Mouse (Mus musculus): Measurements from ENCODE around the gene Ntm. TPM values are rescaled to one million over a fixed set of nuclear protein-coding genes. Genes with fewer than 3 reads are reported as not detected.

Ntm gene
- polyA plus RNA-seq, 1 experiment from 2014 or later = 39.7 TPM

GRCm38 (mm10) chr9:29209243-29209642 lies 753.7 kb downstream of the Ntm start:
- Histone ChIP-seq H3K4me2 (no peak overlapping the region), H3K27me3 (ENCODE audit: control insufficient read depth, insufficient read depth, low read length) (no peaks in the 10 kb centered on the region), H3K9ac (ENCODE audit: low read depth, low read length) (no peak overlapping the region), H3K4me3 (ENCODE audit: low read depth, low read length) (no peak overlapping the region), H3K9me3 (replicated peaks; ENCODE audit: control insufficient read depth, low read length) (no peaks in the 10 kb centered on the region), H3K4me1 (ENCODE audit: control insufficient read depth, insufficient read depth, low read length) (peaks cover 5% of the 10 kb centered on the region; the same call in 1 of the 2 replicates), H3K27ac (ENCODE audit: low read depth, low read length) (no peak overlapping the region), H3K36me3 (ENCODE audit: control insufficient read depth, insufficient read depth, low read length) (no peaks in the 10 kb centered on the region)
- ATAC-seq (replicated peaks; ENCODE audit: insufficient number of reproducible peaks, low FRiP score, low TSS enrichment) = no peak
- WGBS (ENCODE audit: insufficient replicate concordance) = 78% methylated on average over 2 of the region's 2 CpGs

DNA sequence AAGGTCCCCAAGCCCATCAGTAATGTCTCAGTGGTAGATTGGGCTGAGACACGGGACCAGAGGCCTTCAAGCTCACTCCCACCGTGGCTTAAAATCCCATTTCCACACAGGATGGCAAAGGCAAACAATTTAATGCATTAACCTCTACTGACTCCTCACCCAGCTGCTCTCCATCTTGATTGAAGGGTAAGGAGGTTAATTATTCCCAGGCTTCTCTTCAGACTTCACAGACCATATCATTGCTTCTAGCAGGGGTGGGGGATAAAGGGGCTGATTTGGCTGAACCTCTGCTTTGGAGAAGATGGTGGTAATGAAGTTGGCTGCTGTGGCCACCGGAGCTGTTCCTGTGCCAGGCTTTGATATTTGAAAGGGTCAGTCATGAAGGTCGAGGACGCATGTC lies 754.8 kb downstream of the Ntm start:
- Histone ChIP-seq H3K36me3 (ENCODE audit: control insufficient read depth, insufficient read depth, low read length) (no peaks in the 10 kb centered on the region), H3K9me3 (replicated peaks; ENCODE audit: control insufficient read depth, low read length) (no peaks in the 10 kb centered on the region), H3K4me1 (ENCODE audit: control insufficient read depth, insufficient read depth, low read length) (peaks cover 5% of the 10 kb centered on the region; the same call in 1 of the 2 replicates), H3K27me3 (ENCODE audit: control insufficient read depth, insufficient read depth, low read length) (no peaks in the 10 kb centered on the region), H3K27ac (ENCODE audit: low read depth, low read length) (no peak overlapping the region), H3K4me3 (ENCODE audit: low read depth, low read length) (no peak overlapping the region), H3K9ac (ENCODE audit: low read depth, low read length) (no peak overlapping the region), H3K4me2 (no peak overlapping the region)
- 74% methylated on average over 5 of the region's 5 CpGs for WGBS (ENCODE audit: insufficient replicate concordance)
- ATAC-seq (replicated peaks; ENCODE audit: insufficient number of reproducible peaks, low FRiP score, low TSS enrichment) = no peak

GRCm38 (mm10) chr9:29205680-29206079 lies 757.3 kb downstream of the Ntm start:
- no peaks in the 10 kb centered on the region for H3K27me3 ChIP-seq (ENCODE audit: control insufficient read depth, insufficient read depth, low read length)
- H3K9me3 ChIP-seq (replicated peaks; ENCODE audit: control insufficient read depth, low read length) = no peaks in the 10 kb centered on the region
- WGBS (ENCODE audit: insufficient replicate concordance) = 50% methylated on average over 4 of the region's 4 CpGs
- H3K4me3 ChIP-seq (ENCODE audit: low read depth, low read length) = no peak overlapping the region
- peaks cover 17% of the 10 kb centered on the region for H3K4me1 ChIP-seq (ENCODE audit: control insufficient read depth, insufficient read depth, low read length)
- no peaks in the 10 kb centered on the region for H3K36me3 ChIP-seq (ENCODE audit: control insufficient read depth, insufficient read depth, low read length)
- ATAC-seq (replicated peaks; ENCODE audit: insufficient number of reproducible peaks, low FRiP score, low TSS enrichment) = no peak
- no peak overlapping the region for H3K27ac ChIP-seq (ENCODE audit: low read depth, low read length)
- H3K9ac ChIP-seq (ENCODE audit: low read depth, low read length) = no peak overlapping the region
- no peak overlapping the region for H3K4me2 ChIP-seq

DNA sequence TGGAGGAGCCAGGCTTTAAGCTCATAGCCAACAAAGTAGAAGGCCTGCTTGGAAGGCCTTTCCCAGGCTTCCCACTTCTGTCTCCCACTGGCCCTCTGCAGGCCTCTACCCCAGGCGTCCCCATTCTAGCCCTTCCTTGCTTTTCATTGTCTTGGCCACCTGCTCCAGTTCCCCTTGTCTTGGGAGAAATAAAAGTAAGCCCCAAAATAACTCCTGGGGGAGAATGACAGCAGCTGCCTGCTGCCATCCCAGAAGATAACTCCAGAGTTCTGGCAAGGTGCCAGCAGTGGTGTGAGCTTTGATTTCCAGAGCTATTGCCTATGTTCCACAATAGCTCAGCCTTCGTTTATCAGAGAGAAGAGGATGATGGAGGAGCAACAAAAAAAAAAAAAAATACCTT lies 760.7 kb downstream of the Ntm start:
- H3K4me1 ChIP-seq (ENCODE audit: control insufficient read depth, insufficient read depth, low read length) = peaks cover 17% of the 10 kb centered on the region
- H3K36me3 ChIP-seq (ENCODE audit: control insufficient read depth, insufficient read depth, low read length) = no peaks in the 10 kb centered on the region
- H3K27ac ChIP-seq (ENCODE audit: low read depth, low read length) = 0 out of 2 replicates have a peak overlapping the region, but pooled peaks have one; percentile 18
- no peak overlapping the region for H3K9ac ChIP-seq (ENCODE audit: low read depth, low read length)
- H3K4me2 ChIP-seq = no peak overlapping the region
- H3K9me3 ChIP-seq (replicated peaks; ENCODE audit: control insufficient read depth, low read length) = no peaks in the 10 kb centered on the region
- no peaks in the 10 kb centered on the region for H3K27me3 ChIP-seq (ENCODE audit: control insufficient read depth, insufficient read depth, low read length)
- H3K4me3 ChIP-seq (ENCODE audit: low read depth, low read length) = no peak overlapping the region
- no peak for ATAC-seq (replicated peaks; ENCODE audit: insufficient number of reproducible peaks, low FRiP score, low TSS enrichment)
- 11% methylated on average over 2 of the region's 2 CpGs for WGBS (ENCODE audit: insufficient replicate concordance)

GRCm38 (mm10) chr9:29201163-29202053 lies 761.5 kb downstream of the Ntm start:
- Histone ChIP-seq H3K4me3 (ENCODE audit: low read depth, low read length) (no peak overlapping the region), H3K4me2 (no peak overlapping the region), H3K4me1 (ENCODE audit: control insufficient read depth, insufficient read depth, low read length) (peaks cover 17% of the 10 kb centered on the region), H3K27me3 (ENCODE audit: control insufficient read depth, insufficient read depth, low read length) (no peaks in the 10 kb centered on the region), H3K36me3 (ENCODE audit: control insufficient read depth, insufficient read depth, low read length) (no peaks in the 10 kb centered on the region), H3K27ac (ENCODE audit: low read depth, low read length) (0 out of 2 replicates have a peak overlapping the region, but pooled peaks have one; percentile 18), H3K9ac (ENCODE audit: low read depth, low read length) (no peak overlapping the region), H3K9me3 (replicated peaks; ENCODE audit: control insufficient read depth, low read length) (no peaks in the 10 kb centered on the region)
- WGBS (ENCODE audit: insufficient replicate concordance) = 60% methylated on average over 14 of the region's 14 CpGs
- ATAC-seq (replicated peaks; ENCODE audit: insufficient number of reproducible peaks, low FRiP score, low TSS enrichment) = no peak

DNA sequence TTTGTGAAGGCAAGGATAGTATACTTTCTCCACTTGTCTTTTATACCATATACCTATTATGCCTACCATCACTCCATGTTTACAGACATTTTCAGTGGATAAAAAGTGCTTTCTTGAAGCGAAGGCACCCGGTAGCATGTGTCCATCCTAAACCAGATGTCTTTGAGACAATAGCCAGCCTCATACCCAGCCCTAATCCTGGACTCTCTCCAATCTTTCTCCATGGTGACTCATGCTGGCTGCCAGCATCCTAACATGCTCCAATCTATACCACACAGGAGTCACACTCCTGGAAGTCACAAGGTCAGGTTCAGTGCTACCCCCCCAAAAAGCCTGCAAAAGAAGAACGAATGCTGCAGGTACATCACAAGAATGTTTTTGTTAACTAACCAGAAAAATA lies 765.9 kb downstream of the Ntm start:
- no peak overlapping the region for H3K4me2 ChIP-seq
- no peak for ATAC-seq (replicated peaks; ENCODE audit: insufficient number of reproducible peaks, low FRiP score, low TSS enrichment)
- 68% methylated on average over 3 of the region's 3 CpGs for WGBS (ENCODE audit: insufficient replicate concordance)

DNA sequence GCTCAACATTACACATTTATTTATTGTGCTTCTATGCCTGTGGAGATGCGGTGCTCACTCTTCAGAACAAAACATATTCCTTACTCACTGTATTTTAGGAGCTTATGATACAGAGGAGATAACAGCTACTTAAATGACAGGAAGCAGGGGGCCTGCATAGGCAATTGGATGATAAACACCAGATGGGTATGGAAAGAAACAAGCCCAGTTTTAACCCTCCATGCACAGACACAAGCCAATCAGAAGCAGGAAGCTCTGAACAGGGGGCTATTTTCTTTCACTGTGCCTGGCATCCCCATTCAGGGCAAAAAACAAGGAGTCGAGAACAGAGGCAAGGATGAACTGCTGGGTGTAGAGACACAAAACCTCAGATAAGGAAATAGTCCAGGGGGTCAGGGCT lies 768.7 kb downstream of the Ntm start:
- Histone ChIP-seq H3K4me1 (ENCODE audit: control insufficient read depth, insufficient read depth, low read length) (peaks cover 3% of the 10 kb centered on the region; the same call in 1 of the 2 replicates), H3K27me3 (ENCODE audit: control insufficient read depth, insufficient read depth, low read length) (no peaks in the 10 kb centered on the region), H3K4me3 (ENCODE audit: low read depth, low read length) (no peak overlapping the region), H3K4me2 (no peak overlapping the region), H3K9ac (ENCODE audit: low read depth, low read length) (no peak overlapping the region), H3K9me3 (replicated peaks; ENCODE audit: control insufficient read depth, low read length) (no peaks in the 10 kb centered on the region), H3K27ac (ENCODE audit: low read depth, low read length) (no peak overlapping the region), H3K36me3 (ENCODE audit: control insufficient read depth, insufficient read depth, low read length) (no peaks in the 10 kb centered on the region)
- ATAC-seq (replicated peaks; ENCODE audit: insufficient number of reproducible peaks, low FRiP score, low TSS enrichment) = no peak
- WGBS (ENCODE audit: insufficient replicate concordance) = 36% methylated on average over 2 of the region's 2 CpGs

More for the DNA sequence above, 765.9 kb downstream of the Ntm start:
- Histone ChIP-seq H3K9me3 (replicated peaks; ENCODE audit: control insufficient read depth, low read length) (no peaks in the 10 kb centered on the region), H3K4me1 (ENCODE audit: control insufficient read depth, insufficient read depth, low read length) (peaks cover 11% of the 10 kb centered on the region), H3K9ac (ENCODE audit: low read depth, low read length) (no peak overlapping the region), H3K27me3 (ENCODE audit: control insufficient read depth, insufficient read depth, low read length) (no peaks in the 10 kb centered on the region), H3K36me3 (ENCODE audit: control insufficient read depth, insufficient read depth, low read length) (no peaks in the 10 kb centered on the region), H3K27ac (ENCODE audit: low read depth, low read length) (no peak overlapping the region), H3K4me3 (ENCODE audit: low read depth, low read length) (no peak overlapping the region)

DNA sequence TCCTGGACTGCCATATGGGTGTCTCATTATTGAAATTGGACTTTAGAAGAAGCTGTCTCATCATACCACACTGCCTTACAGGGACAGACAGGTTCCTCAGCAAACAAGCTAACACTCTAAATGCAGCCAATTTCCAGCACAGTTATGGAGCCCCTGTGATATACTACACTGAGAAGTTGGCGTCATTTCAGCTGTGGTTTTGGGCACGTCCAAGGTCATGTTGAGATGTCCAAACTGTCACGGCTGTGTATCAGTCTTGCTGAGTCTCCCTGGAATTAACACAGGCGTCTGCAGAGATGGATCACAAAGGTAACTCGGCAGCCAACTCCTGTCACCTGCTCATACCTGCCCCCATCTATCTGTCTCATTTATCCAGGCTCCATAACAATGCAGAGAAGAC lies 779.9 kb downstream of the Ntm start:
- Histone ChIP-seq H3K9me3 (replicated peaks; ENCODE audit: control insufficient read depth, low read length) (no peaks in the 10 kb centered on the region), H3K27ac (ENCODE audit: low read depth, low read length) (no peak overlapping the region), H3K4me2 (no peak overlapping the region), H3K9ac (ENCODE audit: low read depth, low read length) (no peak overlapping the region), H3K27me3 (ENCODE audit: control insufficient read depth, insufficient read depth, low read length) (no peaks in the 10 kb centered on the region), H3K4me1 (ENCODE audit: control insufficient read depth, insufficient read depth, low read length) (no peaks in the 10 kb centered on the region), H3K36me3 (ENCODE audit: control insufficient read depth, insufficient read depth, low read length) (no peaks in the 10 kb centered on the region), H3K4me3 (ENCODE audit: low read depth, low read length) (no peak overlapping the region)
- 80% methylated on average over 5 of the region's 5 CpGs for WGBS (ENCODE audit: insufficient replicate concordance)
- no peak for ATAC-seq (replicated peaks; ENCODE audit: insufficient number of reproducible peaks, low FRiP score, low TSS enrichment)

DNA sequence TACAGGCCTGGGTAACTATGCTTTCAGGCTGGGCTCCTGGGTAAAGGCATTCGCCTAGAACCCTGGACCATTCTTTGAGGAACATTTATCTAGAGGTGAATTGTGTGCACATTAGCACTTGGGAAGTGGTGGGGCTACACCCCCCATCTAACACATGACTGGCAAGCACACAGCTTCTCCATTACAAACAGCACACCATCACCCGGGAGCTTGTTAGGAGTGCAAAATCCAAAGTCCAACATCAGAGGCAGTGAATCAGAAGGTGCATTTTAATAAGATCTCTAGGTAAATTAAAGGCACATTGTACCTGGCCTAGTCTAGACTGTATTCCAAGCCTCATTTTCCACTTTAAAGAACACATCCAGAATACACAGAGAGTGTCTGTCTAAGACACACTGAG lies 781.3 kb downstream of the Ntm start:
- Histone ChIP-seq H3K4me1 (ENCODE audit: control insufficient read depth, insufficient read depth, low read length) (no peaks in the 10 kb centered on the region), H3K4me2 (no peak overlapping the region), H3K4me3 (ENCODE audit: low read depth, low read length) (no peak overlapping the region), H3K27me3 (ENCODE audit: control insufficient read depth, insufficient read depth, low read length) (no peaks in the 10 kb centered on the region), H3K27ac (ENCODE audit: low read depth, low read length) (no peak overlapping the region), H3K9ac (ENCODE audit: low read depth, low read length) (no peak overlapping the region), H3K9me3 (replicated peaks; ENCODE audit: control insufficient read depth, low read length) (no peaks in the 10 kb centered on the region), H3K36me3 (ENCODE audit: control insufficient read depth, insufficient read depth, low read length) (no peaks in the 10 kb centered on the region)
- no peak for ATAC-seq (replicated peaks; ENCODE audit: insufficient number of reproducible peaks, low FRiP score, low TSS enrichment)
- WGBS (ENCODE audit: insufficient replicate concordance) = 77% methylated on average over 2 of the region's 2 CpGs
